Mouse (Mus musculus) thymus, adult 2 months (tissue): ENCODE results near the gene Angptl4. TPM values are rescaled to one million over a fixed set of nuclear protein-coding genes. Genes with fewer than 3 reads are reported as not detected.
A peak's percentile ranks its signal among the peaks of the same experiment; 100 is the strongest.

Source experiments
- DNase-seq: peaks from one replicate; pipeline ENCODE4 v3.0.0; 2021
- H3K27ac ChIP-seq: fragments of 200-500 bp; 2 replicates; pipeline ENCODE4 v1.5.1; 2012; ENCODE audit warnings: low read length, control low read depth; ENCODE audit not compliant: control insufficient read depth, insufficient read depth
- H3K27me3 ChIP-seq: fragments of 200-500 bp; 2 replicates; pipeline ENCODE4 v1.6.1; 2012; ENCODE audit warnings: mild to moderate bottlenecking, low read length, moderate library complexity, mixed read lengths; ENCODE audit not compliant: control insufficient read depth, insufficient read depth
- H3K36me3 ChIP-seq: fragments of 200-500 bp; 2 replicates; pipeline ENCODE4 v1.6.1; 2012; ENCODE audit warnings: mild to moderate bottlenecking, low read length, moderate library complexity; ENCODE audit not compliant: control insufficient read depth, insufficient read depth
- H3K4me1 ChIP-seq: fragments of 200-500 bp; replicated peaks from 2 replicates; pipeline ENCODE4 v1.6.1; 2012; ENCODE audit warnings: low read length; ENCODE audit not compliant: control insufficient read depth, insufficient read depth
- H3K4me3 ChIP-seq: fragments of 200-500 bp; 2 replicates; pipeline ENCODE4 v1.5.1; 2012; ENCODE audit warnings: mild to moderate bottlenecking, low read length, control low read depth, moderate library complexity; ENCODE audit not compliant: control insufficient read depth, insufficient read depth
- CTCF ChIP-seq: fragments of 200-500 bp; IDR thresholded peaks from 2 replicates; pipeline ENCODE4 v1.5.1; 2012; ENCODE audit warnings: mild to moderate bottlenecking, control low read depth, low read length, moderate library complexity, borderline replicate concordance; ENCODE audit not compliant: control insufficient read depth, poor library complexity, insufficient read depth; ENCODE audit errors: extremely low read depth
- POLR2A ChIP-seq: fragments of 200-500 bp; IDR thresholded peaks from 2 replicates; pipeline ENCODE4 v1.6.1; 2012; ENCODE audit warnings: mild to moderate bottlenecking, low read length, control low read depth, moderate library complexity; ENCODE audit not compliant: control insufficient read depth, poor library complexity, insufficient read depth; ENCODE audit errors: extremely low read depth
- WGBS: fragments of 180-500 bp; shearing (Covaris S2); methylation state at CpG from one replicate; pipeline ENCODE4 v1.1.7; 2018; 5-methylcytosine and 5-hydroxymethylcytosine counted together
- polyA plus RNA-seq: library from polyadenylated mRNA; depleted of rRNA; stranded (reverse); fragments of >200 nt; gene quantifications from 2 replicates; pipeline ENCODE4 v1.2.3, GENCODE M21; 2012

Angptl4 gene
- polyA plus RNA-seq, 1 experiment: 23.0 TPM

DNA sequence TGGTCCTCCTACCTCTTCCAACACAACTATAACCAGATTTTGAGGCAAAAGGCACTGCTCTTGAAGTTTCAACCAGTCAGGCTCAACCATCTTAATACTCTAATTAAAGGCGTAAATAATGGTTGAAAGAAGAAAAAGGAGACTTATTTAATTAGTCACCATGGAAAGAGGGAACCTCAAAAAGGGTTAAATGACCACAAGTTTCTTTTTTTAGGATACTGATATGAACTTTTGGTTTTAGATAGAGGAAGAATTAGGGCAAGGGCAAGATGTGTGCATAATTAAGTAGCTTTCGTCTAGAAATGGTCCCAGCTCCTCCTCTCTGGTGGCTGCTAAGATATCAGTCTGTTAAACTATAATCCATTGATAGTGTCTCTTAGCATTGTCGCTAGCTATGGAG lies 15.2 kb downstream of the Angptl4 start:
- WGBS: 69% methylated on average over 3 of the region's 3 CpGs
- no peak for DNase-seq
- H3K4me1 ChIP-seq: no peaks in the 10 kb centered on the region
- no peaks in the 10 kb centered on the region for H3K27me3 ChIP-seq
- H3K27ac ChIP-seq: no peak overlapping the region
- no peaks in the 10 kb centered on the region for H3K36me3 ChIP-seq
- TF ChIP-seq POLR2A (no peak), CTCF (no peak)
- H3K4me3 ChIP-seq: no peak overlapping the region

DNA sequence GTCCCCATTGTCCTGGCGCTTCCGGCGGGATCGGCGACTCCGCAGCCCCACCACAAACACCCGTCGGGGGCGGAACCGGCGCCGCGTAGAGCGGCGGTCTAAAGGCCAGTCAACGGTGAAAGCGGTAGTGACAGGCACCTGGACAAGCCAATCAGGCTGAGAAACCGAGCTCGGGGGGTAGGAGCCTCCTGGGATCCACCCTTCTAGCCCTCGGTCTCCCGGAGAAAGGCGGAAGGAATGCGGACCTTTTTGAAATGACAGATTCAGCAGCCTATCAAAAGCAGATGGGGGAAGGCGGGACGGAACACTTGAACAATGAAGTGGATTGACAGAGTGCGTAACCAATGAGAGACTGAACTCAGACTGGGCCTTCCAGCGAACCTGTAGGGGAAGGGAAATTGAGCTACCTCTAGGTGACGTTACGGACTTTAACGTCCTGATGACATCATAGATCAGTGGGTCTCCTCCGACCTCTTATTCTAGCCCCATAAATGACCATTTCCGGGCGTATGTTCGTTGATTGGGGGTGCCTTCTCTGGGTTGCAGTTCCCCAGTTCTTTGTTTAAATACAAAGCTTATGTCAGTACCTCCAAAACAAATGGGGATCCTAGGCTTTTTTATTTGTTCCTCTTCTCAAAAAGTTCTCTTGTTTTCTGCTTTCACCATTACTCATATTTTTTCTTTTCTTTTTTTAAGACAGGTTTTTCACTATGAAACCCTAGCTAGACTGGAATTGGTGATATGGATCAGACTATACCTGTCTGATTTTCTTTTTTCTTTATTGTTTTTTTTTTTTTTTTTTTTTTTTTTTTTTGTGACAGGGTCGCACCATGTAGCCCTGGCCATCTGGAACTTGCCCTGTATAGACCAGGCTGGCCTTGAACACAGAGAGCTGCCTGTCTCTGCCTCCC lies 21.1 kb downstream of the Angptl4 start, which contains the start of gene Rab11b:
Gene Rab11b (minus strand): TSS at position 276 of the 911 bp plus-strand sequence.
- TF ChIP-seq CTCF: peak; percentile 62; the same call in 1 of the 2 replicates
- TF ChIP-seq POLR2A: peak; percentile 64; the same call in 1 of the 2 replicates
- H3K27ac ChIP-seq: peak within 1 kb of the TSS; percentile 90
- DNase-seq: peak; percentile 100
- H3K4me1 ChIP-seq: peaks cover 23% of the 10 kb centered on the region
- H3K36me3 ChIP-seq: no peaks in the 10 kb centered on the region
- no peaks in the 10 kb centered on the region for H3K27me3 ChIP-seq
- H3K4me3 ChIP-seq: peak within 1 kb of the TSS; percentile 69
- WGBS: 3% methylated on average over 35 of the region's 35 CpGs

DNA sequence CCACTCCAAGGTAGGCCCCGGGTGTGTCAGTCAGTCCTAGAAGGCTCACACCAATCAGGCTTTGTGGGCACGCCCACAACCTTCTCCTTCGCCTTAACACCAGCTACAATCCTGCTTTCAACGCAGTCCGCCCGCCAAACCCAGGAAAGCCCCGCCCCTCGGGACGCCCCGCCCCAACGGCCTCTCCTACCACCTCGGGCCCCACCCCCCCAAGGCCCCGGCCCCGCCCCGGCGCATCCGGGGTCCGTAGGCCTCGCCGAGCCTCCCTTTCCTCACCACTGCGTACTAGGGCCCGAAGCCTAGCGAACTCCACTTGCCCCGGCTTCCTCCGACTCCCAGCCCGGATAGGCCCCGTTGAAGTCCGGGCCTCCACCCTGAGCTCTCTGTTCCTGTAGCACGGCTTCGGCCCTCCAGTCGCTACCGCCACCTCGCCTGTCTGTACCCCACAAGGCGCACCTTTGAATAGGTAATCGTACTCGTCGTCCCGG lies 21.8 kb downstream of the Angptl4 start:
- under 1% methylated on average over 37 of the region's 38 CpGs for WGBS
- Histone ChIP-seq H3K27me3 (no peaks in the 10 kb centered on the region), H3K36me3 (no peaks in the 10 kb centered on the region), H3K4me3 (peak overlapping the region; percentile 69), H3K4me1 (peaks cover 27% of the 10 kb centered on the region), H3K27ac (peak overlapping the region; percentile 90)
- TF ChIP-seq POLR2A: no peak
- TF ChIP-seq CTCF: no peak
- DNase-seq: peak; percentile 95

DNA sequence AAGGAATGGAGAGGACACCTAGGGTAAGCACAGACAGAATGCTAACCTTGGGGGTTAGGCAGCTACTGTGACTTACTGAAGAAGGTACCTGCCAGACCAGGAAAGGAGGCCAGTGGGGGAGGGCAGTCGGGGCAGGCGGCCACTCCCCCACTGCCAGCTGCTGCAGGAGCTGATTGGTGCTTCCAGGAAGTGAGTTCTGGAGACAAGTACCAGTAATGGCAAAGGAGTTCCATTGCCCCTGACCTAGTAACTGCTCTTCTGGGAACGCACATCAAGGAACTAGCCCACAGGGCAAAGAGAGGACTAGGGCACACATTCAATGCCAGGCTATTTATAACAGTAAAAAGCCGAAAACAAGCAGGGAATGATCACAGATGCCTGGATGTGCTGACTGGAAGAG lies 24.4 kb downstream of the Angptl4 start:
- Histone ChIP-seq H3K27me3 (no peaks in the 10 kb centered on the region), H3K4me1 (peaks cover 34% of the 10 kb centered on the region), H3K27ac (no peak overlapping the region), H3K4me3 (no peak overlapping the region), H3K36me3 (no peaks in the 10 kb centered on the region)
- 86% methylated on average over 4 of the region's 4 CpGs for WGBS
- no peak for DNase-seq
- TF ChIP-seq POLR2A: no peak
- no peak for TF ChIP-seq CTCF

DNA sequence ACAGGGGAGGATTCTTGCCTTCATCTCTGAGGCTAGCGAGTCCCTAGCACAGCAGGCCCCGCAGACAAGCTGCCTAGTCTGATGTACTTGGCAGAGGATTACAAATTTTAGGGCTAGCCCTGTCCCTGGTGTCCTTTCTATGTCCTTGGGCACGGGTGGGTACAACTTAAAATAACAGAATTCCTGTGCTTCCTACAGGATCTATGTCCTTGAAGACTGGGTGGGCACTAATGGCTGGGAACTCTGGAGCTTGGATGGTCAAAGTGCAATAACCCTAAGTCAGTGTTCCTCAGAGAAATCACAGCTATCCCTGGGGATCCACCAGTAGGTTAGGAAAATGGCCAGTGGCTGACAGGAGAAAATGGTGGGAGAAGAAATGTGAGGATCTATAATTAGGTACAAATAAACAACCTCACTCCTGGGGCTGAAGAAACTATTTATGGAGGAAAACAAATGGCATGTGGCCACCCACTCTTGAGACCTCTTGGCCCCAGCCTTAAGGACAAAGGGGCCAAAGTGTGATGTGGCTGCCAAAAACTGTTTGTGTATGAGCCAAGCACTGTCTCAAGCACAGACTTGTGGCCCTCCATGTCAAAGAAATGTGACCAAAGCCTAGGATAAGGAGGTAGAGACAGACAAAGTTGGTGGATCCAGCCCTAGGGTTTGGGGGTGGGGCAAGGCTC lies 25.4 kb downstream of the Angptl4 start:
- no peak for DNase-seq
- no peak overlapping the region for H3K27ac ChIP-seq

DNA sequence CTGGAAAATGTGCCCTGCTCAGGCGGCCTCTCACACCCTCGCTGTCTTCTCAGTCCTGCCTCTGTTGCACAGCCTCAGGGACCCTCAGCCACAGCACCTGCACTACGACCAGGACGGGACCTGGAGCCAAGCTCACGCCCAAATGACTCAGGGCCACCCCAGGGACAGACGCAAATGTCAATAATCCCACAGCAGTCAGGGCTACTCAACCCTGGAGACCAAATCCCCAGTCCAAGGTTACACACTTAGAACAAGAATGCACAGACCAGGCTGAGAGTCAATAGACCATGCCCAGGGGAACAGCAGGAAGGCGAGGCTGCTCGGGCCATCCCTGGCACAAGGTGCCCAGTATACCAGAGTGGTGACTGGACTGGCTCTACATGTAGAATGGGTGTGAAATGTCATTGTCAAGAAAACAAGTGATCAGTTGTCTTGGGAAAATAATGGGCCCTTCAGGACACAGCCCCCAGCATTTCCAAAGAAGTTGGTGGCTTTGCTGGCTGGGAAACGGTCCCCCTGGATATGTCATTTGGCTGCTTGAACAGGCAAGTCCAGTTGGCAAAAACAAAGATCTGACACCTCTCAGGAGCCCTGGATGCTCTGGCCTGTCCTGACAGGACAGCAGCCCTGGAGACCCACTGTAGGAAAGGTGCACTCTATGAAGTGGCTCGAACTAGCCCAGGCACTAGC lies 26.1 kb downstream of the Angptl4 start:
- DNase-seq: no peak
- H3K27me3 ChIP-seq: no peaks in the 10 kb centered on the region
- TF ChIP-seq CTCF: no peak
- no peak for TF ChIP-seq POLR2A
- H3K4me1 ChIP-seq: peaks cover 34% of the 10 kb centered on the region
- no peak overlapping the region for H3K27ac ChIP-seq
- WGBS: 85% methylated on average over 10 of the region's 10 CpGs
- H3K36me3 ChIP-seq: no peaks in the 10 kb centered on the region
- no peak overlapping the region for H3K4me3 ChIP-seq

More for the DNA sequence above, 25.4 kb downstream of the Angptl4 start:
- H3K36me3 ChIP-seq: no peaks in the 10 kb centered on the region
- 98% methylated on average over 3 of the region's 3 CpGs for WGBS
- no peak for TF ChIP-seq POLR2A
- no peak overlapping the region for H3K4me3 ChIP-seq
- no peaks in the 10 kb centered on the region for H3K27me3 ChIP-seq
- peaks cover 34% of the 10 kb centered on the region for H3K4me1 ChIP-seq
